Mouse (Mus musculus) T-helper 2 cell (primary cell): ENCODE data around the gene BC049715.
"Not testable (repeated sequence)": the region's sequence is repeated elsewhere in the genome, so short reads cannot be mapped to it uniquely, and the experiment has no call there.

Source experiments
- in situ Hi-C: fragments of 300-600 bp; cut with MboI, MseI; formaldehyde crosslinking; loops from one replicate; pipeline ENCODE4 v1.15.1; 2025; ENCODE audit warnings: high pct_unique_total_duplicates

Gene BC049715

DNA sequence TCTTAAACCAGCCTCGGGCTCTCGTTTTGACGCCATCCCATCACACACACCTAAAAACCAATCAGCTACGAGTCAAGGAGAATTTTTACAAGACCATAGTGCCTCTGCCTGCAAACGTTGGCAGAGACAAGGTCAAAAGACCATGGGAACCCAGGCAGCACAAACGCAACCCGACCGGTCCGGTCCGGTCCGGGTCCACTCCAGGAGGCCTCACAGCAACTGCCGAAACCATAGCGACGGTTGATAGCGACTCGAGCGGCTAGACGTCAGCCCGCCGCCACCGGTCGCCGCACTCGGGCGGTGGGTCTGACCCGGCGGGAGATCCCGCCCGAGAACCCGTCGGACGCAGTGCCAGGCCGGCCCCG is at the start of gene BC049715:
BC049715 (plus strand) TSS at position 111 of the 365 bp plus-strand sequence.
- in situ Hi-C loops = loop anchor here (10.0 kb wide), 1 partner anchor 917 kb away; no protein-coding TSS in a partner anchor

GRCm38 (mm10) chr6:136781377-136781986 is 45.9 kb upstream of the BC049715 start, which contains the start of gene Gucy2c:
Gene Gucy2c, minus strand, starts transcription at chr6:136781765.
- in situ Hi-C loops = no loop called here

DNA sequence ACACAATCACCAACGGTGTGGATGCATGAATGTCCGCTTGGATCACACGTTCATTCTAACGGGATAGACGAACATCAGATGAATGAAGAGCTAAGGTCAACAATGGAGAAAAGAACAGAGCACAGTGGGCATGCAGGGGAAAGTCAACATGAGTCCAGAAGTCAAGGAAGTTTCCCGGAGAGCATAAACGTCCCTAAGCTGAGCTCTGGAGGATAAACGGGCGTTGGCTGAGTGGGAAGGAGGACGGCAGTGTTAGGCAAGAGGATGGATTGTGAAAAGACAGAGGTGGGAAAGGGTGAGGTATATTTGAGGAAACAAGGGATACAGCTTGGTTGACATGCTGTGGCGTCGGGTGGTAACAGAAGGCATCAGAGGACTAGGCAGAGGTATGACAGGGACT is 45.3 kb upstream of the BC049715 start:
- in situ Hi-C loops = no loop called here

DNA sequence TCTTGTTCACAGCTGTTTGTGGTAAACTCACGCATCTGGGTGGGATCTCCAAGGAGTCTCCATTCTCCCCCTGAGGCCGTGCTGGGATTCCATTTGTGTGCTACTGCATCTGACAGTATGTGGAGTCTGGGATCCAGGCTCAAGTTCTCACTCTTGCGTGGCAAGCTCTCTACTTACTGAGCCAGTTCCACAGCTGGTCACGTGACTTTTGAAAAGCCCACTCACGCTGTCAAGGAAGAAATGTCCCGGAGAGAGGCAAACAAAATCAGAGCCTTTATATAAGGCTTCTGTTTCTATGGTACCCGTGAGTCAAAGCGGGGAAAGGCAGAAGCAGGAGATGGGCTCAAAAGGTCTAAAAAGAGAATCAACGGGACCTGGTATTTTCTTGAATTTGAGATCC is 44.7 kb upstream of the BC049715 start:
- in situ Hi-C loops = no loop called here

DNA sequence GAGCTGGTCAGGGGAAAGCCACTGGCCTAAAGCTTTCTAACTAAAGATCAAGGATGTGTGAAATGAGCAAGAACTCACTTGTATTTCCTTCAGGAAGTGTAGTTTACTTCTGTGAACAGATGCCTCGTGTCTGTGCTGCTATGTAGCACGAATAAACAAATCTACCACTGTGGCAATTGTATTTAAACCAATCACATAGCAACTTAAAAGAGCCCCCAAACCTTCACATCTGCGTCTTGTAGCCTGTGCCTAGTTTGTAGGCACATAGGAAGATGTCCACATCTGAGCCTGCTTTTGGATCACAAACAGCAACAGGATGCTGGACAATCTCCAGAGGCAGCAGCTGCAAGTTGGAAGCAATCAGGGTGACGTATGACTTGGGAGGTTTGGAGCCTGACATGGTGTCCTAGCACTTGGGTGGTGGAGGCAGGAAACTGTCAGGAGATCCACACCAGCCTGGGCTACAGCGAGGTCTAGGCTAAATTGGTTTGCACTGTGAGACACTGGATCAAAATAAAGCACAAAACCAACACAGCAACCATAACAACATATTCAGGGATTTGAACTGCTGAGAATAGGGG is 37.9 kb upstream of the BC049715 start:
- in situ Hi-C loops = no loop called here

GRCm38 (mm10) chr6:136792884-136793758 is 34.3 kb upstream of the BC049715 start:
- in situ Hi-C loops = no loop called here

- in situ Hi-C loops = no loop called here
Observed at GRCm38 (mm10) chr6:136793831-136794525, 33.4 kb upstream of the BC049715 start.

DNA sequence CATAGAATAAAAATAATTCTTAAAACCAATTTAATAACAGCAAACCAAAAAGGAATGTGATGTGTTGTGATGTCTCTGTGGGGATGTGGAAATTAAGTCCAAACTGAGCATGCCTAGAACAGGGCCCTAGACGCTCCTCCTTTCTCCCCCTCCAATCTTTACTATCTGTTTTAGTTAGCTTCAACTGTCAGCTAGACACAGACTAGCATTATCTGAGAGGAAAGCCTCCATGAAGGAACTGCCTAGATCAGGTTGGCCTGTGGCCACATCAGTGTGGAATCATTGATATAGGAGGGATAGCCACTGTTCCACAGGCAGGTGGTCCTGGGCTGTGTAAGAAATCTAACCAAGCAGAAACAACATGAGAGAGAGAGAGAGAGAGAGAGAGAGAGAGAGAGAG is 32.3 kb upstream of the BC049715 start:
- in situ Hi-C loops = no loop called here

GRCm38 (mm10) chr6:136795850-136796249 is 31.6 kb upstream of the BC049715 start:
- in situ Hi-C loops = no loop called here

DNA sequence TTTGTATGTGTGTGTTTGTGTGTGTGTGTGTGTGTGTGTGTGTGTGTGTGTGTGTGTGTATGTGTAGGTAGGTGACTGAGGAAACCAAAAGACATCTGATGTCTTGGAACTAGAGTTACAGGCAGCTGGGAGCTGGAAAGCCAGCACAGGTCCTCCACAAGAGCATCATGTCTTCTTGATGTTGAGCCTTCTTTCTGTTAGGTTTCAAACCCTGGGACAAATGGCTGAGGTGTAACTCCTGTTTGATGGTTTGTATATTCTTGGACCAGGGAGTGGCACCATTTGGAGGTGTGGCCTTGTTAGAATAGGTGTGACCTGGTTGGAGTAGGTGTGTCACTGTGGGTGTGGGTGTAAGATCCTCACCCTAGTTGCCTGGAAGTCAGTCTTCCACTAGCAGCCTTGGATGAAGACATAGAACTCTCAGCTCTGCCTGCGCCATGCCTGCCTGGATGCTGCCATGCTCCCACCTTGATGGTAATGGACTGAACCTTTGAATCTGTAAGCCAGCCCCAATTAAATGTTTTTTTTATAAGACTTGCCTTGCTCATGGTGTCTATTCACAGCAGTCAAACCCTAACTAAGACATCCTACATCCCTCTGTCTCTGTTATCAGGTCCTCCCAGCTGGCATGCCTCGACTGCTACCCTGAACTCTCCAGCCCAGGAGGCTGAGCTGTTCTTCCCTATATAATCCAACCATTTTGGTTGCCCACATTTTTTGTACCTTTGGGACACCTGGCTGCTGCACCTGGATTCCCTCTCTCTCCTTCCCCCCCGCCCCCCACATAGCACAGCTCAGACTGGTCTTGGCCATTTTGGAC is 29.3 kb upstream of the BC049715 start:
- in situ Hi-C loops = not testable (repeated sequence)

DNA sequence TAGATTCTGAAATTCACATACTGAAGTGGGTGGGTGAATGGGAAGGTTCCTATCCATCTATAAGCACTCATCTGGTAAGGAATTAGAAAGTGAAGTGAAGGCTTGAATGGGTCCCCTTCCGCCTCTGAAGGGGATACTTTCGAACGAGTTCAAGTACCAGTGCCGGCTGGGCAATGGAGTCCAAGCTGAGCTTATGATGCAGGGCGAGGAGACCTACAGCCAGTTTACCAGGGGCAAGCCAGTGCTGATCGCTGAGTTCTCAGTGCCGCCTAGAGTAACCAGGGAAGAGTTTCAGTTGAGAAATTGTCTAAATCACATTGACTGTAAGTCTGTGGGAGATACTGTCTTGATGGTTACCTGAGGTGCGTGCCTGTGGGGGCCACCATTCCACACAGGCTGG is 26.7 kb upstream of the BC049715 start:
- in situ Hi-C loops = loop anchor here (25.0 kb wide), 1 partner anchor 1888 kb away; the partner anchor contains the start of gene Cdkn1b

DNA sequence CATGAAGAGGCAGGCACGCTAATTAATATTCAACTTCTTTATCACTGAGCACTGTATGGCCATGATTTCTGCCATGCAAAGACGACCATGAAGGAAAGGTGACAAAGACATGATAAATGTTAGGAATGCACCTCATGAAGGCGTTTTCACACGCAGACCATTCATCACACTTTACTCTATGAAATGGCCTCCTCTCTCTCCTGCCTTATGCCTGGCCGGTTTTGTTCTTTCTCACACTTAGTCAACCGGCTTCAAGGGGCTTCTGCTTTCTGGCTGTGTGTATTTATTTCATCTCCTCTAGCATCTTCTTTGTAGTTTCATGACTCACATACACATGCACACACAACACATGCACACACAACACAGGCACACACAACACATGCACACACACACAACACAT is 26.2 kb upstream of the BC049715 start:
- in situ Hi-C loops = loop anchor here (25.0 kb wide), 1 partner anchor 1889 kb away; the partner anchor contains the start of gene Cdkn1b

GRCm38 (mm10) chr6:136803093-136803738 is 24.2 kb upstream of the BC049715 start:
- in situ Hi-C loops = loop anchor here (25.0 kb wide), 1 partner anchor 1891 kb away; the partner anchor contains the start of gene Cdkn1b

GRCm38 (mm10) chr6:136803739-136804633 is 23.4 kb upstream of the BC049715 start, which contains the start of gene Hist4h4:
Gene Hist4h4, minus strand, starts transcription at chr6:136804415.
- in situ Hi-C loops = loop anchor here (25.0 kb wide), 1 partner anchor 1892 kb away; the partner anchor contains the start of gene Cdkn1b

DNA sequence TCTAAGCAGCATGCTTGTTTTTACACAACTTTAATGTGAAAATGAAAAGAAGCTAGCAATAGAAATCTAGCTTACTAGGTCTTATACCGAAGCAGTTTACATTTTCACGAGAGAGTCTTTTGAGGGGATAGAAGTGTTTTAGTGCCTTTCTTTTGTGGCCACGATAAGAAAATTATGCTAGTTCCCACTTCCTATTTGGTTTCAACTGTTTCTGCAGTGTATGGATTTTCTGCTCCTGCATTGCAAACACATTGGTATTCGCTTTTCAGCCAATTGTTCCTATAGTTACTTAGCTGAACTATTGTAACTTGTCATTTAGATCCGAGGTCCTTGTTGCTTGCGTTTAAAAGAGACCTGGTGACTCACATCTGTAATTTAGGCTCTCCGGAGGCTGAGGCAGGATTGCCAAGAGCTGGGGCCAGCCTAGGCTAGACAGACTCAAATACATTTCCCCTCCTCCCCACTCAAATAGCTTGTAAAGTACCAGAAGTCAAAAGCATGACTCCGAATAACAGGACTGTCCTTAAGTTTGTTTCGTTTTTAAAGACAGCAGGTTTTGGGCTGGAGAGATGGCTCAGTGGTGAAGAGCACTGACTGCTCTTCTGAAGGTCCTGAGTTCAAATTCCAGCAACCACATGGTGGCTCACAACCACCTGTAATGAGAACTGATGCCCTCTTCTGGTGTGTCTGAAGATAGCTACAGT is 22.6 kb upstream of the BC049715 start:
- in situ Hi-C loops = loop anchor here (25.0 kb wide), 1 partner anchor 1893 kb away; the partner anchor contains the start of gene Cdkn1b

GRCm38 (mm10) chr6:136805409-136805775 is 22.0 kb upstream of the BC049715 start:
- in situ Hi-C loops = loop anchor here (25.0 kb wide), 1 partner anchor 1893 kb away; the partner anchor contains the start of gene Cdkn1b

DNA sequence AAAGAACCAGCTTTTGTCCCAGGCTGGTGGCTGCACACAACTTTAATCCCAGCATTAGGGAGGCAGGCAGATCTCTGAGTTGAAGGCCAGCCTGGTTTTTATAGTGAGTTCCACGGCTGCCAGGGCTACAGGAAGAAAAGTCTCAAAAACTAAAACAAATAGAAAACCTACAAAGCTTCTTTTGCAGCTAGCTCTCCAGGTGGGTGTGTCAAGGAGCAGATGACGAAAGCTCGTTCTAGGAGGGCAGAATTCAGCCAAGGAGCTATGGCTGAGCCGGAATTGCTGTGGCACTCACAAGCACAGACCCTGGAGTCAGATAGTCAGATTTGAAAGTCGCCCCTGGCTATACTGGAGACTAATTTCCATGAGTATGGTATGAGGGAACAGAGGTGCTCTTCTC is 20.6 kb upstream of the BC049715 start:
- in situ Hi-C loops = loop anchor here (25.0 kb wide), 1 partner anchor 1895 kb away; the partner anchor contains the start of gene Cdkn1b

GRCm38 (mm10) chr6:136807395-136808013 is 19.9 kb upstream of the BC049715 start:
- in situ Hi-C loops = loop anchor here (25.0 kb wide), 1 partner anchor 1895 kb away; the partner anchor contains the start of gene Cdkn1b
